Mouse (Mus musculus): ENCODE results near the gene Gm10277.

DNA sequence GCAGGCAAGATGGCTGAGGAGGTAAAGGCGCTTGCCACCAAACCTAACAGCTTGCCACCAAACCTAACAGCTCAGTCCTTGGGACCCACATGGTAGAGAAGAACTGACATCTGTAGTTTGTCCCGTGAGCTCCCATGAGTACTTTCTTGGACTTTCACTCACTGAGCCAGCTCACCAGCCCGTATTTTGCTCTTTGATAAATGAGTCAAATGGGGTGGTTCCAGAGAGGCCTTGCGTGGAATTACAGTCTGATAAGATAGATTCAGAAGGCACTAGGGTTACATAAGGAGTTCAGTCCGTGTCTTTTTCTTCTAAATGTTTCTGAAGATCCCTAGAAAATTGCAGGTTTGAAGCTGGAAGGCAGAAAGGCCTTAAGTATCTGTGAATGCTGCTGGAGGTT is 35.0 kb downstream of the Gm10277 start:
- TF ChIP-seq CTCF (IDR thresholded peaks at IDR 0.05; ENCODE audit: extremely low read depth, insufficient read depth, insufficient read length, insufficient replicate concordance) (no peak), POLR2A (IDR thresholded peaks at IDR 0.05; ENCODE audit: low read depth, low read length) (no peak)

Data from spleen, adult 2 months (tissue).